ENCODE assay signal across 29 mouse cellular contexts in genomic region chr4:101336371-101336770, GRCm38 (mm10).
"Had no signal": no experiment of that assay in that cellular context is flagged by ENCODE, and none has a peak within 500 bp of the region (broad histone marks: within the 10 kb centered on the region; RNA-seq: fewer than 3 reads in every experiment).

No protein-coding gene starts in this region.

- H3K27ac ChIP-seq: left cerebral cortex, adult 2 months; limb, embryonic 10.5 days; limb, embryonic 12.5 days; limb, embryonic 13.5 days; limb, embryonic 15.5 days; liver, embryonic 12.5 days; liver, embryonic 13.5 days; liver, embryonic 14.5 days; liver, embryonic 15.5 days; lung, embryonic 15.5 days; macrophage; midbrain, embryonic 10.5 days; midbrain, embryonic 12.5 days; midbrain, embryonic 13.5 days had no signal

- H3K36me3 ChIP-seq: limb, embryonic 10.5 days; limb, embryonic 12.5 days; limb, embryonic 13.5 days; limb, embryonic 15.5 days; liver, embryonic 12.5 days; liver, embryonic 13.5 days; liver, embryonic 15.5 days; lung, embryonic 15.5 days; midbrain, embryonic 10.5 days; midbrain, embryonic 12.5 days had no signal

- H3K9ac ChIP-seq: limb, embryonic 12.5 days; limb, embryonic 13.5 days; limb, embryonic 15.5 days; liver, embryonic 12.5 days; liver, embryonic 13.5 days; liver, embryonic 14.5 days; liver, embryonic 15.5 days; liver, postnatal 0 days; lung, embryonic 14.5 days; lung, embryonic 15.5 days; midbrain, embryonic 12.5 days; midbrain, embryonic 13.5 days had no signal

- DNase-seq: left cerebral cortex, postnatal 4 days; liver; liver, embryonic 13.5 days; liver, postnatal 0 days; lung, adult 18-20 months; lung, adult 2 months; lung, postnatal 14 days; lung, postnatal 36 days; lung, postnatal 4 days; midbrain, embryonic 14.5 days had no signal

- H3K27me3 ChIP-seq: limb, embryonic 12.5 days; limb, embryonic 13.5 days; limb, embryonic 15.5 days; liver, embryonic 12.5 days; liver, embryonic 13.5 days; liver, embryonic 15.5 days; lung, embryonic 15.5 days; midbrain, embryonic 12.5 days; midbrain, embryonic 13.5 days had no signal

- H3K4me3 ChIP-seq: left cerebral cortex, adult 2 months; limb, embryonic 10.5 days; limb, embryonic 12.5 days; limb, embryonic 13.5 days; limb, embryonic 15.5 days; liver, embryonic 12.5 days; liver, embryonic 13.5 days; liver, embryonic 15.5 days; lung, embryonic 15.5 days; megakaryocyte, embryonic 14.5 days; midbrain, embryonic 10.5 days; midbrain, embryonic 12.5 days; midbrain, embryonic 13.5 days; myocyte had no signal

- H3K9me3 ChIP-seq: limb, embryonic 10.5 days; limb, embryonic 12.5 days; limb, embryonic 13.5 days; limb, embryonic 15.5 days; liver, embryonic 12.5 days; liver, embryonic 13.5 days; liver, embryonic 15.5 days; lung, embryonic 15.5 days; megakaryocyte, embryonic 14.5 days; midbrain, embryonic 10.5 days; midbrain, embryonic 12.5 days; midbrain, embryonic 13.5 days had no signal

- H3K4me2 ChIP-seq: limb, embryonic 12.5 days; limb, embryonic 13.5 days; limb, embryonic 15.5 days; liver, embryonic 11.5 days; liver, embryonic 12.5 days; liver, embryonic 13.5 days; liver, embryonic 15.5 days; lung, embryonic 14.5 days; lung, embryonic 15.5 days; midbrain, embryonic 12.5 days; midbrain, embryonic 13.5 days had no signal

- ATAC-seq: liver, embryonic 12.5 days; liver, postnatal 0 days; lung, postnatal 0 days; midbrain, embryonic 13.5 days; midbrain, embryonic 16.5 days had no signal

- H3K4me1 ChIP-seq: limb, embryonic 12.5 days; limb, embryonic 15.5 days; liver, embryonic 12.5 days; liver, embryonic 13.5 days; liver, embryonic 15.5 days; lung, embryonic 15.5 days; megakaryocyte, embryonic 14.5 days; midbrain, embryonic 10.5 days; midbrain, embryonic 12.5 days; midbrain, embryonic 13.5 days had no signal
